Mouse (Mus musculus): Measurements from ENCODE around the gene 4933411K16Rik. TPM values are rescaled to one million over a fixed set of nuclear protein-coding genes. Genes with fewer than 3 reads are reported as not detected.

The 4933411K16Rik gene
- polyA plus RNA-seq, 1 experiment, result 0.41 TPM

DNA sequence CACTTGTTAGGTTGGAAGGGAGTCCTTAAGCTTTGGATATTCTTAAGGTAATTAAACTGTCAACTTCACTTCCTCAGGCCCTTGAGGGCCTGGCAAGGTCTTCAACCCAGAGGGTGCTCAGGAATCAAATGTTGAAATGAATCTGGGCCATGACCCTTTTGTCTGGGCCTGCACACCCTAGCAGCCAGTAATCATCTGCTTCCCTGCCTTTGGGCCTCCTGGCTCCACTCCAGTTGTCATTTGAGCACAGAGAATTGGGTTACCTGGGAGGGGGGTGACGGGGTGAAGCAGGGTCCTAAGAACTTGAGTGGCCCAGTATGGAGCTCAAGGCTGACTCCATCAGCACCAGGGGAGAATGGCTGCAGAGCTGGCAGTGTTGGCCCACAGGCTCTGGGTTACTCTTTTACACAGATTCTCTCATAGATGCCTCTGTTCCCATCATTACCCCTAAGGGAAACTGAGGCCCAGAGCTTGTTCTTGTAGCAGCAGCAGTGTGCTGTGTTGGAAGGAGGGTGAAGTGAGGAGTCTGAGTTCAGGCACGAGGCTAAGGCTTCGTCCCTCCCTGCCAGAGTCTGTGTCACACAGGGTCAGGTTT is 37.7 kb upstream of the 4933411K16Rik start:
- peaks cover 51% of the 10 kb centered on the region for H3K4me1 ChIP-seq (ENCODE audit: control insufficient read depth, insufficient read depth, low read length)
- DNase-seq, result no peak
- 88% methylated on average over 3 of the region's 3 CpGs for WGBS
- no peak overlapping the region for H3K4me3 ChIP-seq (replicated peaks; ENCODE audit: insufficient read depth, low read depth, low read length)
- no peaks in the 10 kb centered on the region for H3K27me3 ChIP-seq (ENCODE audit: control insufficient read depth, insufficient read depth, low read length)
- TF ChIP-seq POLR2A (IDR thresholded peaks at IDR 0.05; ENCODE audit: borderline replicate concordance, insufficient read depth, low read length) (no peak), CTCF (IDR thresholded peaks at IDR 0.05; ENCODE audit: borderline replicate concordance, insufficient read depth, low read depth, low read length) (no peak)
- H3K27ac ChIP-seq (ENCODE audit: insufficient read depth, low read length), result no peak overlapping the region

DNA sequence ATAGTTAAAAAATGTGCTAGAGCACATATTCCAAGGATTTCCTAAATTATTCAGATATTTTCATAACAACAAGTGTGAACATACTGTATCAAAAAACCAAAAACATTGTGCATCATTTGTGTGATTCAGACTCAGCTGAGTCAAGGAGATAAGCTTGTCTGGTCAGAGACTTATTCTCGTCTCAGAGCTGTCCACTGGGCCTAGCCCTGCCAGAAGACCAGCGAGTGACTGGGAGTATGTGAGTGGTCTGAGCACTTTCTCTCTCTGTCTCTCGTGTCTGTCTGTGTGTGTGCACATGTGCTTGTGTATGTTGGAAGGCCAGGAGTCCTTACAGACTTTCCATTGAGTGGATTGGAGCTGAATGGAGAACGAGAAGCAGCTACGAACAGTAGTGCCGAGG is 37.0 kb upstream of the 4933411K16Rik start:
- 96% methylated on average over 6 of the region's 6 CpGs for WGBS
- H3K27me3 ChIP-seq (ENCODE audit: control insufficient read depth, insufficient read depth, low read length), result no peaks in the 10 kb centered on the region
- H3K27ac ChIP-seq (ENCODE audit: insufficient read depth, low read length), result no peak overlapping the region
- DNase-seq, result no peak
- TF ChIP-seq POLR2A (IDR thresholded peaks at IDR 0.05; ENCODE audit: borderline replicate concordance, insufficient read depth, low read length), result no peak
- no peak for TF ChIP-seq CTCF (IDR thresholded peaks at IDR 0.05; ENCODE audit: borderline replicate concordance, insufficient read depth, low read depth, low read length)
- H3K4me3 ChIP-seq (replicated peaks; ENCODE audit: insufficient read depth, low read depth, low read length), result no peak overlapping the region
- H3K4me1 ChIP-seq (ENCODE audit: control insufficient read depth, insufficient read depth, low read length), result peaks cover 48% of the 10 kb centered on the region

DNA sequence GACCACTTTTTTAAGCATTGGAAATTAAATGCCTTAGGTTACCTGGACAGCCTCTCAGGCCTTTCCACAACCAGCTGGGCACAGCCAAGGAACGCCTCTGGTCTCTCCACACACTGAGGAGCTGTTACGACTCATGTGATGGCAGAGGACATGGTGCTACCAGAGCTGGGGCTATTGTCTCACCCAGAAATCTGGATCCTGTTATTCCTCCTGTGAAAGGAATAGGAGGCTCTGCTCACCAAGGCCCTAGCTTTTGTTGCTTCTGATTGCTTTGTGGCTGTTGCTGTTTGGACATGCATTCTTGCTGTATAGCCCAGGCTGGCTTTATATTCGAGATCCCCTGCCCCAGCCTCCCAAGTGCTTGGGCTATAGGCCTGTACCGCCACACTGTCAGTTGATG is 35.8 kb upstream of the 4933411K16Rik start:
- TF ChIP-seq CTCF (IDR thresholded peaks at IDR 0.05; ENCODE audit: borderline replicate concordance, insufficient read depth, low read depth, low read length) (no peak), POLR2A (IDR thresholded peaks at IDR 0.05; ENCODE audit: borderline replicate concordance, insufficient read depth, low read length) (no peak)
- Histone ChIP-seq H3K4me3 (replicated peaks; ENCODE audit: insufficient read depth, low read depth, low read length) (no peak overlapping the region), H3K27ac (ENCODE audit: insufficient read depth, low read length) (no peak overlapping the region), H3K4me1 (ENCODE audit: control insufficient read depth, insufficient read depth, low read length) (peaks cover 35% of the 10 kb centered on the region), H3K27me3 (ENCODE audit: control insufficient read depth, insufficient read depth, low read length) (no peaks in the 10 kb centered on the region)
- WGBS, result 86% methylated on average over 4 of the region's 4 CpGs
- no peak for DNase-seq

DNA sequence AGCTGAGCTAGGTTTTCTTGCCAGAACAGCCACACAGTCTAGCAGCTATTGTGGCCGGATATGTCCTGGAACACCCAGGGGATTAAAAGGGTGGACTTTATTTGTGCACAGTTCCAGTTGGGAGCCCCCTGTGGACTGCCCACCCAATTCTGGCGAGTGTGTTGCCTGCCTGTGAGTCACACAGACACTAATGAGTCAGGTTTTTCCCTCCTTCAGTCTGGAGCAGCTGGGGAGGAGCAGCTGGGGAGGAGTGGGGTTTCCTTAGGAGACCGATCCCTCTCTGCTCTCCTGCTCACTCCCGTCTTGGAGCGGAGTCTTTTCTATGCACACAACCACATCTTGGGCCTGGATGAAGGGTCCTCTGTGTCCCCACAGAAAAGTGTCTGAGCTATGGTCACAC is 35.2 kb upstream of the 4933411K16Rik start:
- 33% methylated on average over 5 of the region's 5 CpGs for WGBS
- no peak for DNase-seq
- Histone ChIP-seq H3K4me1 (ENCODE audit: control insufficient read depth, insufficient read depth, low read length) (peaks cover 32% of the 10 kb centered on the region), H3K27me3 (ENCODE audit: control insufficient read depth, insufficient read depth, low read length) (no peaks in the 10 kb centered on the region), H3K27ac (ENCODE audit: insufficient read depth, low read length) (peak overlapping the region; percentile 18), H3K4me3 (replicated peaks; ENCODE audit: insufficient read depth, low read depth, low read length) (no peak overlapping the region)
- TF ChIP-seq CTCF (IDR thresholded peaks at IDR 0.05; ENCODE audit: borderline replicate concordance, insufficient read depth, low read depth, low read length) (no peak), POLR2A (IDR thresholded peaks at IDR 0.05; ENCODE audit: borderline replicate concordance, insufficient read depth, low read length) (no peak)

DNA sequence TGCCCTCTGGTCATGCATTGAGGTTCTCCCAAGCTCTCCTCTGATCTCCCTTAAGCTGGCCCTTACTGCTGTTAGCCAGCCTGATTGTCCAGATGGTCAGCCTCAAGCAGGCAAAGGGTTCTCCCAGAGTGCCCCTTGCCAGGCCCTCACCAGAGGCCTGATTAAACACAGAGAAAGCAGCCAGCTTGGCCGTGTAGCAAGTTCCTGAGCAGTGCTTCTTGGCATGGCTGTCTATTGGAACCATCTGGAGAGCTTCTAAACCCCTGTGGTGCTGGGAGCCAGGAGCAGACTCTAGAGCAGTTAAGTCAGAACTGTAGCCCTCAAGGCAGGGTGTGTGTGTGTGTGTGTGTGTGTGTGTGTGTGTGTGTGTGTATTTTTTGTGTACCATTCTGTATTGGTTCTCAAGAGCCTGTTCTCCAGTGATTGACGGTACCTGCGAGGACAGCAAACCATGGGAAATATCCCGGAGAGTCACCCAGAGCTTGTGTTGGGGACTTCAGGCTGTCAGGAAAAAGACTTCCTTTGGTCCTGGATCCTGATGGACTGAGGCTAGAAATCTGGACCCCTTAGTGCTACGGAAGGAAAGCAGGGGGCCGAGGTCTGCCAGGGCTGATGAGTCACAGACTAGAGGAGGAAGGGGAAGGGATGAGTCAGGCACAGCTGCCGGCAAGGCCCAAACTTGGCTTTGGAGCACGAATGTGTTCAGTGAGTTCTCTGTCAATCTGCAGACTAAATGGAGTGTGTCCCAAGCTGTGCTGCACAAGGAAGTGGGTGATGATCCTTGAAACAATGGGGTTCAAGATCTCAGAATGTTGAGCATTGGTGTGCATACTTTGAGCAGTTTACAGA is 34.4 kb upstream of the 4933411K16Rik start:
- no peaks in the 10 kb centered on the region for H3K27me3 ChIP-seq (ENCODE audit: control insufficient read depth, insufficient read depth, low read length)
- peaks cover 36% of the 10 kb centered on the region for H3K4me1 ChIP-seq (ENCODE audit: control insufficient read depth, insufficient read depth, low read length)
- no peak for TF ChIP-seq CTCF (IDR thresholded peaks at IDR 0.05; ENCODE audit: borderline replicate concordance, insufficient read depth, low read depth, low read length)
- no peak for TF ChIP-seq POLR2A (IDR thresholded peaks at IDR 0.05; ENCODE audit: borderline replicate concordance, insufficient read depth, low read length)
- peak; percentile 90 to 98 for DNase-seq
- no peak overlapping the region for H3K4me3 ChIP-seq (replicated peaks; ENCODE audit: insufficient read depth, low read depth, low read length)
- 6% methylated on average over 8 of the region's 8 CpGs for WGBS
- H3K27ac ChIP-seq (ENCODE audit: insufficient read depth, low read length), result peak overlapping the region; percentile 52

DNA sequence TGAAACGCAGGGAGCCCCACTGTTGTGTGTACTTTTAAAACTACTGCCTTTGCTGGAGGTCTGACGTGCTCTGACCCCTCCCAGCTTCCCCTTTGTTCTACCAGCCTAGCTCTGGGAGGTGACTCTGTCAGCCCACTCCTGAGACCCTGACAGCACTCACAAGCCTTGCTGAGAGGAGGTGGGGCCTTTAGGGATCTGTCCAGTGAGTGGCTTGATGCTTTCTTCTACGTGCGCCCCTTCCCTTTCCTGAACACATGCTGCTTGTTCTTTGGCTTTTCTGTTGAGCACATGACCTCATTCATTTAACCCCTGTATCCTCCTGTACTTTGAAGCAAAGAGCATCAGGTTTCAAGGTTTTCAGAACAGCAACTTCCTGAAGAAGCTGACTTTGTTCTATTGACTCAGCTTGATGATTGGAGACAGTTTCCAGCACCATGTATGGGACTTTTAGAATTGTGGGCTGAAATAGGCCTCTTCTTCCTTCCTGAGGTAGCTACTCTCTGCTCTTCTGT is 33.0 kb upstream of the 4933411K16Rik start:
- H3K27ac ChIP-seq (ENCODE audit: insufficient read depth, low read length), result no peak overlapping the region
- no peak overlapping the region for H3K4me3 ChIP-seq (replicated peaks; ENCODE audit: insufficient read depth, low read depth, low read length)
- no peak for DNase-seq
- peaks cover 43% of the 10 kb centered on the region for H3K4me1 ChIP-seq (ENCODE audit: control insufficient read depth, insufficient read depth, low read length)
- H3K27me3 ChIP-seq (ENCODE audit: control insufficient read depth, insufficient read depth, low read length), result no peaks in the 10 kb centered on the region
- 83% methylated on average over 4 of the region's 4 CpGs for WGBS
- TF ChIP-seq POLR2A (IDR thresholded peaks at IDR 0.05; ENCODE audit: borderline replicate concordance, insufficient read depth, low read length) (no peak), CTCF (IDR thresholded peaks at IDR 0.05; ENCODE audit: borderline replicate concordance, insufficient read depth, low read depth, low read length) (no peak)

DNA sequence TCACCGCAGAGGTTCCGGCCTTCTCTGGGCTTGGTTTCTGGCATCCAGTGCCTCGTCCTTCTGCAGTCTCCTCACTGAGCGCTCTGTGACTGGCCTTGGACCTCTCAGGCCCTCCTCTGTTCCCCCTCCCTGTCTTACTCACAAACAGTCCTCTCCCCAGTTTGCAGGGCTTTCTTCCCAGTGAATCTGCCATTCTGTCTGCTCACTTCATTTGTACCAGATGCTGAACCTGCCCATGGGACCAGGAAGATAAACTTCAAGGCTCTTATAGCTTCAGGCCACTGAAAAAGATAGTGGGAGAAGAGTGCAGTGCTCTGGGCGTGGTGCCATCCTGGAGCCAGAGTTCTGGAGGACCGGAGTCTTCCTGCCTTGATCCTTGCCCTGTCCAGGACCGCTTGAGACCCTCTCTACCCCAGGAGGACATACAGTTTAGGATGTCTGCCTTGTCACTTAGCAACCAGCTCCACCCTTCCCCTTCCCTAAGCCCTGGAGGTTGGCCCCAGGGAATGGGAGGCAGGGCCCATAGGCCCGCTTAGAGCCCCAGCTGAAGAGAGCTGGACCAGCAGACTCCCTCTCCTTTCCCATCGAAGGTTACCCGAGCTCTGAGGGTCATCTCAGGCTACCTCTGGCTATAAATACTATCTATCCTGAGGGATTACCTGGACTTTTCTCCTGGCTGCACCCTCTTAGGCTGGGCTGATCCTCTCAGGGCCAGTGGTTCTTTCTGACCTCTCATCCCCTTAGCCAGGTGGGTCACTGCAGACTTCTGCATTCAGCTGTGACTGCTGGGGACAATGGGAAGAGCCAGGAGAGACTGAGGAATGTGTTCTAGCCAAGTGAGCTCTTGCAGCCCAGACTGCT is 30.1 kb upstream of the 4933411K16Rik start:
- WGBS, result 64% methylated on average over 10 of the region's 10 CpGs

More for the DNA sequence above, 30.1 kb upstream of the 4933411K16Rik start:
- no peak overlapping the region for H3K4me3 ChIP-seq (replicated peaks; ENCODE audit: insufficient read depth, low read depth, low read length)
- no peak overlapping the region for H3K27ac ChIP-seq (ENCODE audit: insufficient read depth, low read length)
- H3K27me3 ChIP-seq (ENCODE audit: control insufficient read depth, insufficient read depth, low read length), result no peaks in the 10 kb centered on the region
- peaks cover 32% of the 10 kb centered on the region for H3K4me1 ChIP-seq (ENCODE audit: control insufficient read depth, insufficient read depth, low read length)
- no peak for TF ChIP-seq POLR2A (IDR thresholded peaks at IDR 0.05; ENCODE audit: borderline replicate concordance, insufficient read depth, low read length)
- DNase-seq, result no peak
